Mouse (Mus musculus) induced T-regulatory cell, adult 2 months (primary cell): ENCODE data around the gene Ephb3.

Experiments used
- DNase-seq: peaks from one replicate; pipeline ENCODE4 v3.0.0-alpha.2; 2012; ENCODE audit warnings: low read depth

The Ephb3 gene

GRCm38 (mm10) chr16:21246391-21247036 is 42.0 kb downstream of the Ephb3 start:
- DNase-seq, result peak; percentile 2

GRCm38 (mm10) chr16:21247037-21247432 is 42.5 kb downstream of the Ephb3 start:
- no peak for DNase-seq

- DNase-seq, result peak; percentile 1
Measured at GRCm38 (mm10) chr16:21247871-21248712, 43.5 kb downstream of the Ephb3 start.

- DNase-seq, result peak; percentile 5
Measured at GRCm38 (mm10) chr16:21248713-21249531, 44.4 kb downstream of the Ephb3 start.

- no peak for DNase-seq
Measured at GRCm38 (mm10) chr16:21252401-21252955, 47.9 kb downstream of the Ephb3 start.

DNA sequence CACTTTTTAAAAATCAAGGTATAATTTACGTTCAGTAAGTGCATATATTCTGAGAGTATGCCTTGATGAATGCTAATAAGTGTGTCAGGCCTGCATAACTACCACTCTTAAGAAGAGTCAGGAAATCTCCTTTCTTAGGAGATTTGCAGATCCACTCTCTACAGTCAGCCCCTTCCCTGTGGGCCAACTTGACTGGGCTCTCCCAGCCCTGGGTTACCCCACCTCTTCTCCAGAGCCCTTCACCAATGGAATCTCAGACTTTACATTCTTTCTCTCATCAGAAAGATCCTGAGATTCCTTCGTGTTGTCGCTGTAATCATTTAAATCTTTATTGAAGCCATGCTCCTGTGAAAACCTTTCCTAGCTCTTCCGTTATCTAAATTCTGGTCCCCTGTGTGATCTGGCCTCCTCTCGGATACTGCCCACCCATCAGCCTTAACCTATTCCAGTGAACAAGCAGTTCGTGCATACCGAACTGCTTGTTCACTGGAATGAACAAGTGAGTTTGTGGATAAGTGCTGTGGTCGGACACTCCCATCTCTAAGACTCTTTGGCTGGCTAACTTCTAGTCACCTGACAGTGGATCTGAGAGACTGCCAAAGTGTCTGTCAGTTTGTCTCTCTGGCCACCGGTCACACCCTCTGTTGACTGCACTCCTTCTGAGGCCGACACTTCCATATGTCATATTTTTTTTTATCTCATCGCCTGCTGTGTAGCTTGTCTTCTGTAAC is 51.2 kb downstream of the Ephb3 start:
- no peak for DNase-seq

DNA sequence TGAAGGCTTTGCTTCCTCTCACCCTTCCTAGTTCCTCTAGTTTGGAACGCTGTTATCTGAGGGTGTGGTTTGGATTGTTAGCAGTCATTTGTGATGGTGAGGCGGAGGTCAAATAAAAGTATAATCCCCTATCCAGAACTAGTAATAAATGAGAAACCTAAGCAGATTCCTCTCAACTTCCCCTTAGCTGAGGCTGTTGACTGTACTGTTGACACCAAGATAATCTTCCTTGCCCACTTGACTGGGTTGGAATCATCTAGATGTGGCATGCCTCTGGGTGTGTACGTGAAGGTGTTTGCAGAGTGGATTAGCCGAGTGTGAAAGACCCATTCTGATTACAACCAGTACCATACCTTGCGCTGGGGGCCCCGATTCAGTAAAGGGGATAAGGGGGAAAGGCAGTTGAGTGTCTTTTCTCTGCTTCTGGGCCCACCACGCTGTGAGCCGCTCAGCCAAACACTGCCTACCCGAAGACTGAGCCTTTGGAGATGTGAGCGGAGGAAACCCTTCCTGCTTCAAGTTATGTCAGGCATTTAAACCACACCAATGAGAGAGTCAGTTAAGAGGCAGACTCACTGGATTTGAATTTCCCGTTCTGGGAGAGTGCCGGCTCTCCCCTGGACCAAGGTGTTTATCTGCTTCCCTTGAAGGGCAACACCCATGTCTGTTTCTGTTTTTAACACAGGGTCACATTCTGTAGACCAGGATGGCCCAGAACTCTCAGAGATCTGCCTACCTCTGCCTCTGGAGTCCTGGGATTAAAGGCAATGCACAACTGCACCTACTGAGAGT is 52.2 kb downstream of the Ephb3 start:
- no peak for DNase-seq

- no peak for DNase-seq
Measured at GRCm38 (mm10) chr16:21265417-21265816, 60.9 kb downstream of the Ephb3 start.

DNA sequence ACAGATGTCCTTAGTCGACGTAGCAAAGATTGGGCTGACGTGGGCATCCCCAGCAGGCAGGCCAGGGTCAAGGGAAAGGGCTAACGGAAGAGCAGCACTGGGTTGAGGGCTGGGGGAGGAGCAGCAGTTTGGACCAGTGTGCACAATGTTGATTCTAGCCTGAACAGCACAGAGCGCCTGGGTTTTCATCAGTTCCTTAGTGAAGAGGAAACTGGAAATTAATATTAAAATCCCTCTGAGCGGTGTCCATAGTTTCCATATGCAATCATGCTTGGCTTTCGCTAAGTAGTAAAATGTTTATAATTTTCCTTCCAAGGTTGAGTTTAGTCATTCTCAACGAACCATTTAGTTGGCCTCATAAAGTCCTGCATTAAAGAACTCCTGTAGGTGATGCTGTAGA is 65.2 kb downstream of the Ephb3 start:
- DNase-seq, result no peak

DNA sequence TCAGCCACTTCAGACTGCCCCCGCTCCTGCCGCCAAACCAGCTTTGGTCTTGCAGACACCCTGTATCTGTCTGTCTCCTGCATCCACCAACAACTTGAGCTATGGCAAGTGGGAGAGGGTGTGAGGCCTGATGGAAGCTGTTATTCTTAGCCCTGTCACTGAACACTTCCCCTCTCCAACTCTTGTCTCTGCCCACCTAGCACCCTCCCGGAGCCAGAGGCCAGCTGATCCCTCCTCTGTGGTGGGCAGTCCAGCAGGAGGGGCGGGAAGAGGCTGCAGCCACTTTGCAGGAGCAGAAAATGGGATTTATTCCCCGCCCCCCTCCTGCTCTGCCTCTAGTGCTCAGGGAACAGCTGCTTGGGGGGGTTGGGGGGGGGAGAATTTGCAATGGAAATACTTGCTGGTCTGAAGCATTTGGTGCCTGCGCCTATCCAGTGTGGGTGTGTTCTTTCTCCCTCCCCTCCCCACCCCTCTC is 67.3 kb downstream of the Ephb3 start:
- no peak for DNase-seq

- DNase-seq, result no peak
Measured at GRCm38 (mm10) chr16:21272748-21273147, 68.2 kb downstream of the Ephb3 start.
